31 mouse cellular contexts compared by ENCODE assay signal in genomic region chr15:90189477-90189876, GRCm38 (mm10). TPM values are rescaled to one million over a fixed set of nuclear protein-coding genes. Genes with fewer than 3 reads are reported as not detected.
A peak's percentile ranks its signal among the peaks of the same experiment; 100 is the strongest.
DNase-seq lines count a peak whose midpoint lies in the region; ATAC-seq lines count a peak whose summit lies in the region.
"Had no signal": no experiment of that assay in that cellular context is flagged by ENCODE, and none has a peak within 500 bp of the region (broad histone marks: within the 10 kb centered on the region; RNA-seq: fewer than 3 reads in every experiment).

No protein-coding gene starts in this region.

- H3K4me3 ChIP-seq in forebrain, embryonic 12.5 days (replicated peaks), result no peak overlapping the region
- no peak overlapping the region for H3K4me3 ChIP-seq in liver, embryonic 11.5 days (ENCODE audit: low read depth, low read length)
- H3K4me3 ChIP-seq: embryonic facial prominence, embryonic 13.5 days; embryonic facial prominence, embryonic 15.5 days; erythroblast, embryonic 14.5 days; forebrain, embryonic 10.5 days; forebrain, embryonic 13.5 days; forebrain, embryonic 15.5 days had no signal

- H3K27ac ChIP-seq in forebrain, embryonic 12.5 days, result no peak overlapping the region
- no peak overlapping the region for H3K27ac ChIP-seq in liver, embryonic 11.5 days (ENCODE audit: low read depth, low read length)
- H3K27ac ChIP-seq: embryonic facial prominence, embryonic 13.5 days; embryonic facial prominence, embryonic 15.5 days; forebrain, embryonic 10.5 days; forebrain, embryonic 13.5 days; forebrain, embryonic 15.5 days had no signal

- 89% methylated on average over 9 of the region's 9 CpGs for WGBS in forebrain, embryonic 12.5 days
- WGBS in liver, embryonic 11.5 days, result 74% methylated on average over 9 of the region's 9 CpGs

- H3K4me2 ChIP-seq in forebrain, embryonic 12.5 days, result no peak overlapping the region
- H3K4me2 ChIP-seq in liver, embryonic 11.5 days, result no peak overlapping the region
- H3K4me2 ChIP-seq: embryonic facial prominence, embryonic 13.5 days; embryonic facial prominence, embryonic 15.5 days; forebrain, embryonic 13.5 days; forebrain, embryonic 15.5 days had no signal

- peak; percentile 55; the same call in 1 of the 2 replicates for ATAC-seq in frontal cortex, adult (ENCODE audit: low TSS enrichment)
- ATAC-seq in forebrain, embryonic 12.5 days (ENCODE audit: low FRiP score), result no peak
- ATAC-seq in liver, embryonic 11.5 days (replicated peaks; ENCODE audit: low FRiP score), result no peak
- ATAC-seq: activated CD4-positive, CD25-positive, alpha-beta regulatory T cell, adult 4 months; CD4-positive, CD25-positive, alpha-beta regulatory T cell, adult 4 months; forebrain, embryonic 13.5 days; forebrain, embryonic 15.5 days; forebrain, postnatal 0 days; Patski had no signal

- H3K9me3 ChIP-seq in forebrain, embryonic 12.5 days, result no peaks in the 10 kb centered on the region
- no peaks in the 10 kb centered on the region for H3K9me3 ChIP-seq in liver, embryonic 11.5 days (ENCODE audit: control insufficient read depth, low read length)
- H3K9me3 ChIP-seq: embryonic facial prominence, embryonic 13.5 days; embryonic facial prominence, embryonic 15.5 days; forebrain, embryonic 13.5 days; forebrain, embryonic 15.5 days had no signal

- no peaks in the 10 kb centered on the region for H3K4me1 ChIP-seq in forebrain, embryonic 12.5 days
- no peaks in the 10 kb centered on the region for H3K4me1 ChIP-seq in liver, embryonic 11.5 days (replicated peaks; ENCODE audit: control insufficient read depth, insufficient read depth, low read length)
- H3K4me1 ChIP-seq: embryonic facial prominence, embryonic 13.5 days; embryonic facial prominence, embryonic 15.5 days; forebrain, embryonic 10.5 days; forebrain, embryonic 13.5 days; forebrain, embryonic 15.5 days had no signal

- H3K27me3 ChIP-seq in forebrain, embryonic 12.5 days, result no peaks in the 10 kb centered on the region
- no peaks in the 10 kb centered on the region for H3K27me3 ChIP-seq in liver, embryonic 11.5 days (replicated peaks; ENCODE audit: control insufficient read depth, insufficient read depth, low read length)
- H3K27me3 ChIP-seq: CH12.LX; embryonic facial prominence, embryonic 13.5 days; embryonic facial prominence, embryonic 15.5 days; forebrain, embryonic 13.5 days; forebrain, embryonic 15.5 days had no signal

- no peak overlapping the region for H3K9ac ChIP-seq in forebrain, embryonic 12.5 days
- H3K9ac ChIP-seq in liver, embryonic 11.5 days (ENCODE audit: low read depth, low read length), result no peak overlapping the region
- H3K9ac ChIP-seq: embryonic facial prominence, embryonic 13.5 days; embryonic facial prominence, embryonic 15.5 days; forebrain, embryonic 13.5 days; forebrain, embryonic 15.5 days; forebrain, postnatal 0 days had no signal

- no peak for DNase-seq in frontal cortex, postnatal 25 days (ENCODE audit: low spot score in 2 of 2)
- peak; percentile 2 for DNase-seq in right cerebral cortex, adult 18-20 months
- DNase-seq in right cerebral cortex, postnatal 10 days (ENCODE audit: low spot score in 2 of 2), result no peak
- DNase-seq in R1 (ENCODE audit: low read depth, low spot score), result peak; percentile 82
- DNase-seq in brain, adult 2 months (ENCODE audit: low read depth, low spot score), result peak; percentile 27
- no peak for DNase-seq in liver, embryonic 11.5 days (ENCODE audit: low spot score)
- DNase-seq: adrenal gland, adult 8-10 months; adrenal gland, postnatal 14 days; adrenal gland, postnatal 36 days; B cell, adult 2 months; cerebellum, adult 11 months; cerebellum, adult 18-20 months; cerebellum, adult 8-10 months; cerebellum, adult 9-11 months; cerebellum, postnatal 14 days; cerebellum, postnatal 36 days; embryo, embryonic 11 days; forebrain, postnatal 0 days had no signal

- H3K36me3 ChIP-seq in forebrain, embryonic 12.5 days (replicated peaks), result no peaks in the 10 kb centered on the region
- no peaks in the 10 kb centered on the region for H3K36me3 ChIP-seq in liver, embryonic 11.5 days (ENCODE audit: control insufficient read depth, insufficient read depth, low read length)
- H3K36me3 ChIP-seq: embryonic facial prominence, embryonic 13.5 days; embryonic facial prominence, embryonic 15.5 days; forebrain, embryonic 10.5 days; forebrain, embryonic 15.5 days; G1E had no signal

RNA-seq across cellular contexts. Expression of gene Alg10b, which starts 34.6 kb away (rescaled TPM):
- 51.5 and 55.4 TPM in 2 replicates for polyA plus RNA-seq in forebrain, embryonic 12.5 days (2016; fragmentation: Nextera tagmentation; extraction: Ambion mirVana)
- 20.8 and 21.7 TPM in 2 replicates for polyA plus RNA-seq in liver, embryonic 11.5 days (2014; fragmentation: Nextera tagmentation; extraction: Ambion mirVana)

Comparison
In these comparisons a context has a peak if more than half of its experiments do, and no peak if none do; other contexts are left out.
1. DNase-seq: peak in right cerebral cortex, adult 18-20 months (single experiment), R1 (single experiment) and brain, adult 2 months (single experiment); none in frontal cortex, postnatal 25 days (0 of 2), right cerebral cortex, postnatal 10 days (0 of 2) and liver, embryonic 11.5 days (single experiment).